Mouse (Mus musculus) neural tube, embryonic 11.5 days (tissue): ENCODE data around the gene Prdm12. TPM values are rescaled to one million over a fixed set of nuclear protein-coding genes. Genes with fewer than 3 reads are reported as not detected.
"Not testable (repeated sequence)": the region's sequence is repeated elsewhere in the genome, so short reads cannot be mapped to it uniquely, and the experiment has no call there.

Source experiments
- ATAC-seq: fragments of 200-750 bp; cut with Nextera tagmentation; 2 replicates; pipeline ENCODE4 v1.8.0; 2017; ENCODE audit warnings: moderate number of reproducible peaks, mild to moderate bottlenecking, moderate TSS enrichment, moderate library complexity; ENCODE audit not compliant: insufficient read depth, low FRiP score, low TSS enrichment
- DNase-seq: peaks from one replicate; pipeline ENCODE4 v3.0.0-alpha.2; 2015; ENCODE audit warnings: low spot score
- H3K27ac ChIP-seq: fragments of 300-500 bp; sonication (generic); 2 replicates; pipeline ENCODE4 v1.5.1; 2014; ENCODE audit warnings: low read depth, mild to moderate bottlenecking, low read length
- H3K27me3 ChIP-seq: fragments of 300-500 bp; sonication (generic); 2 replicates; pipeline ENCODE4 v1.6.1; 2014; ENCODE audit warnings: mild to moderate bottlenecking, low read length, mixed read lengths; ENCODE audit not compliant: control insufficient read depth, insufficient read depth
- H3K36me3 ChIP-seq: fragments of 300-500 bp; sonication (generic); 2 replicates; pipeline ENCODE4 v1.6.1; 2014; ENCODE audit warnings: mild to moderate bottlenecking, low read length, moderate library complexity, mixed read lengths; ENCODE audit not compliant: control insufficient read depth, insufficient read depth
- H3K4me1 ChIP-seq: fragments of 300-500 bp; sonication (generic); 2 replicates; pipeline ENCODE4 v1.6.1; 2014; ENCODE audit warnings: low read length, mixed read lengths; ENCODE audit not compliant: control insufficient read depth, insufficient read depth
- H3K4me2 ChIP-seq: fragments of 300-500 bp; sonication (generic); 2 replicates; pipeline ENCODE4 v1.6.1; 2014; ENCODE audit warnings: low read depth, mild to moderate bottlenecking, moderate library complexity
- H3K4me3 ChIP-seq: fragments of 300-500 bp; sonication (generic); 2 replicates; pipeline ENCODE4 v1.5.1; 2014; ENCODE audit warnings: low read depth, low read length
- H3K9ac ChIP-seq: fragments of 300-500 bp; sonication (generic); 2 replicates; pipeline ENCODE4 v1.6.1; 2014; ENCODE audit warnings: mild to moderate bottlenecking, low read length
- H3K9me3 ChIP-seq: fragments of 300-500 bp; sonication (generic); 2 replicates; pipeline ENCODE4 v1.6.1; 2016; ENCODE audit warnings: low read length; ENCODE audit not compliant: control insufficient read depth
- WGBS: fragments of 180-500 bp; shearing (Covaris S2); extraction: QIAGEN DNeasy Blood & Tissue Kit; methylation state at CpG from one replicate; pipeline ENCODE4 v1.1.7; 2014; 5-methylcytosine and 5-hydroxymethylcytosine counted together
- polyA plus RNA-seq: library from polyadenylated mRNA; unstranded; fragments of >200 nt; fragmentation: Nextera tagmentation; extraction: Ambion mirVana; gene quantifications from 2 replicates; pipeline ENCODE4 v1.2.1, GENCODE M21; 2014

Gene Prdm12
- polyA plus RNA-seq, 1 experiment from 2014 or later: 23.0 TPM

- Histone ChIP-seq H3K9ac (no peak overlapping the region), H3K4me1 (peaks cover 6% of the 10 kb centered on the region; the same call in 1 of the 2 replicates), H3K4me2 (no peak overlapping the region), H3K27me3 (peaks cover 63% of the 10 kb centered on the region), H3K27ac (no peak overlapping the region), H3K4me3 (no peak overlapping the region), H3K9me3 (no peaks in the 10 kb centered on the region), H3K36me3 (no peaks in the 10 kb centered on the region)
- ATAC-seq (no peak), DNase-seq (no peak)
- 80% methylated on average over 7 of the region's 7 CpGs for WGBS
Measured at GRCm38 (mm10) chr2:31656374-31656773, 16.5 kb downstream of the Prdm12 start.

GRCm38 (mm10) chr2:31662939-31663803, 23.3 kb downstream of the Prdm12 start:
- Histone ChIP-seq H3K36me3 (no peaks in the 10 kb centered on the region), H3K27me3 (peaks cover 19% of the 10 kb centered on the region; the same call in 1 of the 2 replicates), H3K27ac (no peak overlapping the region), H3K9me3 (no peaks in the 10 kb centered on the region), H3K4me1 (no peaks in the 10 kb centered on the region), H3K4me2 (no peak overlapping the region), H3K4me3 (no peak overlapping the region), H3K9ac (no peak overlapping the region)
- 59% methylated on average over 8 of the region's 8 CpGs for WGBS
- DNase-seq: no peak
- ATAC-seq: no peak

- Histone ChIP-seq H3K36me3 (no peaks in the 10 kb centered on the region), H3K9ac (no peak overlapping the region), H3K27ac (no peak overlapping the region), H3K4me2 (no peak overlapping the region), H3K4me1 (no peaks in the 10 kb centered on the region), H3K4me3 (no peak overlapping the region), H3K27me3 (peaks cover 16% of the 10 kb centered on the region; the same call in 1 of the 2 replicates), H3K9me3 (no peaks in the 10 kb centered on the region)
- ATAC-seq (no peak), DNase-seq (no peak)
- 89% methylated on average over 1 of the region's 1 CpGs for WGBS
Measured at GRCm38 (mm10) chr2:31663804-31664180, 24.0 kb downstream of the Prdm12 start.

- no peak overlapping the region for H3K27ac ChIP-seq
- no peak overlapping the region for H3K4me3 ChIP-seq
- H3K9ac ChIP-seq: no peak overlapping the region
- peaks cover 12% of the 10 kb centered on the region; the same call in 1 of the 2 replicates for H3K27me3 ChIP-seq
- WGBS: 31% methylated on average over 4 of the region's 4 CpGs
- ATAC-seq (no peak), DNase-seq (peak; percentile 45)
- no peaks in the 10 kb centered on the region for H3K4me1 ChIP-seq
- H3K9me3 ChIP-seq: no peaks in the 10 kb centered on the region
- H3K4me2 ChIP-seq: no peak overlapping the region
- H3K36me3 ChIP-seq: no peaks in the 10 kb centered on the region
Measured at GRCm38 (mm10) chr2:31667332-31667731, 27.5 kb downstream of the Prdm12 start.

GRCm38 (mm10) chr2:31670551-31671035, 30.8 kb downstream of the Prdm12 start, which contains the start of gene Exosc2:
Exosc2 (plus strand) TSS chr2:31670715.
- under 1% methylated on average over 27 of the region's 27 CpGs for WGBS
- Histone ChIP-seq H3K9ac (peak within 1 kb of the TSS; percentile 90), H3K4me3 (peak within 1 kb of the TSS; percentile 82), H3K4me2 (peak within 1 kb of the TSS; percentile 82), H3K4me1 (no peaks in the 10 kb centered on the region), H3K9me3 (no peaks in the 10 kb centered on the region), H3K36me3 (peaks cover 3% of the 10 kb centered on the region; the same call in 1 of the 2 replicates), H3K27me3 (0 out of 2 replicates have a peak, but pooled peaks cover 2% of the 10 kb centered on the region), H3K27ac (no peak within 1 kb of the TSS)
- peak; percentile 84 for ATAC-seq
- peak; percentile 94 for DNase-seq

GRCm38 (mm10) chr2:31678641-31679040, 38.8 kb downstream of the Prdm12 start:
- Histone ChIP-seq H3K4me2 (no peak overlapping the region), H3K9ac (no peak overlapping the region), H3K27me3 (no peaks in the 10 kb centered on the region), H3K9me3 (no peaks in the 10 kb centered on the region), H3K4me1 (no peaks in the 10 kb centered on the region), H3K27ac (no peak overlapping the region), H3K36me3 (peaks cover 26% of the 10 kb centered on the region), H3K4me3 (no peak overlapping the region)
- DNase-seq (no peak), ATAC-seq (no peak)
- WGBS: 96% methylated on average over 6 of the region's 6 CpGs

GRCm38 (mm10) chr2:31681051-31681707, 41.3 kb downstream of the Prdm12 start:
- not testable (repeated sequence) for H3K9ac ChIP-seq, ATAC-seq, H3K27ac ChIP-seq, H3K4me1 ChIP-seq, H3K4me2 ChIP-seq, H3K4me3 ChIP-seq, H3K27me3 ChIP-seq, DNase-seq, H3K9me3 ChIP-seq
- peaks cover 22% of the 10 kb centered on the region for H3K36me3 ChIP-seq
- WGBS: 90% methylated on average over 15 of the region's 15 CpGs

- WGBS: 85% methylated on average over 6 of the region's 6 CpGs
Measured at GRCm38 (mm10) chr2:31681731-31682235, 41.9 kb downstream of the Prdm12 start.

More at GRCm38 (mm10) chr2:31681731-31682235, 41.9 kb downstream of the Prdm12 start:
- Histone ChIP-seq H3K9me3 (no peaks in the 10 kb centered on the region), H3K4me1 (no peaks in the 10 kb centered on the region), H3K4me2 (no peak overlapping the region), H3K36me3 (peaks cover 16% of the 10 kb centered on the region), H3K9ac (no peak overlapping the region), H3K27ac (no peak overlapping the region), H3K27me3 (no peaks in the 10 kb centered on the region), H3K4me3 (no peak overlapping the region)
- DNase-seq: no peak
- no peak for ATAC-seq
